Mouse (Mus musculus) liver, embryonic 14.5 days (tissue): ENCODE data around the gene Gpr89.

Experiments
- CTCF ChIP-seq: IDR thresholded peaks from 2 replicates; pipeline ENCODE4 v1.5.1; 2016; ENCODE audit warnings: antibody characterized with exemption, low read depth, control low read depth
- EP300 ChIP-seq: IDR thresholded peaks from 2 replicates; pipeline ENCODE4 v1.6.1; 2016; ENCODE audit warnings: antibody characterized with exemption, low read depth

- TF ChIP-seq CTCF = no peak
- TF ChIP-seq EP300 = no peak
Observed at GRCm38 (mm10) chr3:96870270-96870669, 34.9 kb downstream of the Gpr89 start.
